Mouse (Mus musculus): ENCODE measurements around the gene Nt5c1b. TPM values are rescaled to one million over a fixed set of nuclear protein-coding genes. Genes with fewer than 3 reads are reported as not detected.

Nt5c1b gene
- polyA plus RNA-seq (2012; rRNA removed): not detected in 2 replicates

DNA sequence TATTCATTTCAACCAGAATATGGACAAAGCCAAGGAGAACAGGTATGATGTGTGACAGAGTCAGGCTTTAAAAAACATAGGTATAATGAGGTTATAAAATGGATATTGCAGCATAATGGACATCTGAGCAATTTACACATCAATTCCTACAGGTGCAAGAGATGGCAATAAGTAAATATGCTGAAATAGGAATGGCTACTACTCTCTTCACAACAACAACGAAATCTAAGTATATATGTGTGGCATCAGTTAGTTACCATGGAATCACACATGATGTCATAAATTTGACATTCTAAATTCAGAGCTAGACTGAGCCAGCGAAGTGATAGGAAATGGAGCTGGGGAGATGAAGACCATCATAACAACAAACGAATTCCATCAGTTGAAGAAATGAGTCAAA lies at the start of gene Nt5c1b:
Gene Nt5c1b (plus strand): TSS at position 301 of the 400 bp plus-strand sequence.

DNA sequence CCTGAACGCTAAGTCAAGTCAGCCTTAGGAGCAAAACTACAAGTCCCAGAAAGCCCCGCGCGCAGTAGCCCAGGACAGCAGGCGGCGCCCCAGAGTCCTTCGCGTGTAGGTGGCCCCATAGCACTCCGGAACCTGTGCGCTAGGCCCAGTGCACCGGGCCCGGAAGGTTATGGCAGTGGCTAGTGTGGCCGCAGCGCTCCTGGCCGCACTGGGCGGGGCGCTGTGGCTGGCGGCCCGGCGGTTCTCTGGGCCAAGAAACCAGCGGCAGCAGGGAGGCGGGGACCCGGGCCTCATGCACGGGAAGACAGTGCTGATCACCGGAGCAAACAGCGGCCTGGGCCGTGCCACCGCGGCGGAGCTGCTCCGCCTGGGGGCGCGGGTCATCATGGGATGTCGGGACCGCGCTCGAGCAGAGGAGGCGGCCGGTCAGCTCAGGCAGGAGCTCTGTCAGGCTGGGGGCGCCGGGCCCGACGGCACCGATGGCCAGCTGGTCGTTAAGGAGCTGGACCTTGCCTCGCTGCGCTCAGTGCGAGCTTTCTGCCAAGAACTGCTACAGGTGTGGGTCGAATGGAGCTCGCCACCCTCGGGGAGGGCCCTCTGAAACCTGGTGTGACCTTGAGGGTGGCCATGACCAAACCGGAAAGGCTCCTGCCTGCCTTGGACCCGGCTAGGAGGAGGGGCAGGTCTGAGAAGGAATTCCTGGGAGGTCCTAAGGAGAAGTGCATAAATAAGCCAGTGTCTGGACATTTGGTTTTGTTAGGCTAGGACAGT lies 21.1 kb downstream of the Nt5c1b start, which contains the start of gene Rdh14:
Gene Rdh14 (plus strand): TSS at position 102 of the 771 bp plus-strand sequence.

Other genes with a start within 250 kb of the Nt5c1b start
- gene Rdh14, start 20.8 kb downstream of the Nt5c1b start, polyA plus RNA-seq (2012; rRNA removed): 14.4 and 14.7 TPM in 2 replicates

All from liver, embryonic 18 days (tissue).